Mouse (Mus musculus) thymus, postnatal 25 days (tissue): ENCODE data around the gene Aldh3b3.

Experiments
- DNase-seq: peaks from one replicate; pipeline ENCODE4 v3.0.0; 2022

Aldh3b3 gene

GRCm38 (mm10) chr19:3958470-3958869 lies at the start of gene Aldh3b3:
Gene Aldh3b3 (plus strand): TSS chr19:3958645.
- no peak for DNase-seq

DNA sequence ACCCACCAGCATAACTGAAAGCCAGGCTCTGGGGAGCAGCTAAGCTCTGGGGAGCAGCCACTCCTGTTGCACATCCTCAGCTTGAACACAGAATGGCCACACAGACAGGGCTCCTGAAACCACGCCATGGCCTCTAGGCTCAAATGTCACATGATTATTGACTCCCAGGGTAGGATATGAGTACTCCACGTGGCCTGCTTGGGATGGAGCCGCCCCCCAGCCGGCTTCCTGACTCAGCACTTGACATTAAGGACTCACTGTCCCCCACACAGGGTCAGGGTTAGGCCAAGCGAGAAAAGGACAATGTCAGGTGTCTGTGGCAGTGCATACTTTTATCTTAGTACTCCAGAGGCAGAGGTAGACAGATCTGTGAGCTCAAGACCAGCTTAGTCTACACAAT lies 48.2 kb upstream of the Aldh3b3 start:
- no peak for DNase-seq

DNA sequence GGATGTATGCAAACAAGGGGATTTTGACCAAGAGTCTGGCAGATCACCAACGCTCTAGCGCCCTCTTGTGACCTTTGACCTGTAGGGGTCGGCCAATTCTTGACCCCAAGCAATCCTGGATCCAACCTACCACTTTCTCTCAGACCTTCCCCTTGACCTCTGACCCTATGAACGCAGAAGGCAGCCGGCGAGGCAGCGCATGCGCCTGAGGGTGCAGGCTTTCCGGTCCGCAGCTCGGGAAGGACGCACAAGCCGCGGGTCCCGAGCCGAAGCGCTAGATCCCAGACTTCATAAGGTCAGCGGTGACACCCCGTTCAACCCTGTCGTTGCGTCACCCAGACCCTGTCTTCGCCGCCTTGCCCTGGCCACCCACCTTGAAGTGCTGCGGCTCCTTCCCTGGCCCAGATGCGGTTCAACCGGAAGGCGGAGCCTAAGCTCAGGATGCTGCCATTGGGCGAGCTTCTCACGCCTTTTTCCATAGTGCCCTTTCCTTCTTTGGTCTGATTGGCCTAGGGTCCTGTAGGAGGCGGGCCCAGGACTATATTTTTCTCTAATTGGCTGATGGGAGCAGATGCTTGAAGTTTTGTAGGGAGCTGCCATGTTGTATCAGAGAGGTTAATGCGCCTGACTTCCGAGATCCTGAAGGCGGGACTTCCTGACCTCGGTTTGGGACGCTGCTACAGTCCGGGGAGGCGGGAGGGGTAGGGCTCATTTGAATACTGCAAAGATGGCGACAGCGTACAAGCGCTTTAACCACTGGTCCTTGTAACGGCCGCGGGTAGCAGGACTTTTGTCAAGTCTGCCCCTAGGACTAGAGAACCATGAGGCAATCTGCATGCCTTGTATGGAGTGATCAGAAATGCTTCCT lies 45.9 kb upstream of the Aldh3b3 start, which contains the start of gene Ndufs8:
Ndufs8 (minus strand) TSS at position 438 of the 868 bp plus-strand sequence.
- DNase-seq, result peak; percentile 90

GRCm38 (mm10) chr19:3913692-3914091 lies 44.8 kb upstream of the Aldh3b3 start:
- DNase-seq, result no peak

GRCm38 (mm10) chr19:3914535-3914934 lies 43.9 kb upstream of the Aldh3b3 start:
- no peak for DNase-seq

- DNase-seq, result no peak
These were observed 41.7 kb upstream of the Aldh3b3 start for GRCm38 (mm10) chr19:3916727-3917126.

DNA sequence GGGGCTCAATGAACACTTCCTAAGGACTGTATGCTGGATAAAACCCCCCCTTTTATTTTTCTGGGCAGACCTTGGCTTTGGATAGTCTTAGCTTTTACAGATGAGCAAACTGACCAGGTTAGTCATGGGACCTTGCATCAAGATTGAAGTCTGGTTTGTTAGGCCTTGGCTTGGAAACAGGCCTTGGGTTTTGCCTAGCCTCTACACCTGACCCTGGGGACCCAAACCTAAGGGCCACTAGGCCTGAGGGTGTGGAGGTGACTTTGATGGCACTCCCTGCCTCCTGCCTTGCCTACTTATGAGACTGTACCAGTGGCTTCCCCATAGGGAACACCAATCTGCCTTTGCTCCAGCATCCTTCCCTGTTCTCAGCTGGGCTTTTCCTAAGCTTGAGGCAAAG lies 38.5 kb upstream of the Aldh3b3 start:
- DNase-seq, result no peak

GRCm38 (mm10) chr19:3922661-3923371 lies 35.6 kb upstream of the Aldh3b3 start:
- DNase-seq, result no peak

DNA sequence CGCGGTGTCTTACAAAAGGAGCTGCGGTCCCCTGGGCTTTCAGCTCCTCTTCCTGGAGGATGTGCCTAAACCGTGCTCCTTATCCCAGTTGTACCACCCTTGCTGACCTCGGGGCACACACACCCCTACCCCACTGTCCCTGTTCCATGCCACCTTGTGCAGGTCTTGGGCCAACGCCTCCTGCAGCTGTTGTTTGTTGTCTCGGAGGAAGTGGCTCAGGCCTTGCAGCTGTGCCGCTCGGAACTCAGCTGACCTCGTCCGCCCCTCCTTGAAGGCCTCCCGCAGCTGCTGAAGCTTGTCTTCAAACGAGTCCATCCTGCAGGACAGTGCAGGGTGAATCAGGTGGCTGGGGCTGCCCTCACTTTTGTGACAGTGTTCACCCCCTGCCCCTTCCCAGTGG lies 34.9 kb upstream of the Aldh3b3 start:
- DNase-seq, result peak; percentile 38

- no peak for DNase-seq
These were observed 34.3 kb upstream of the Aldh3b3 start for GRCm38 (mm10) chr19:3924190-3924589.

- DNase-seq, result no peak
These were observed 33.6 kb upstream of the Aldh3b3 start for GRCm38 (mm10) chr19:3924868-3925267.

DNA sequence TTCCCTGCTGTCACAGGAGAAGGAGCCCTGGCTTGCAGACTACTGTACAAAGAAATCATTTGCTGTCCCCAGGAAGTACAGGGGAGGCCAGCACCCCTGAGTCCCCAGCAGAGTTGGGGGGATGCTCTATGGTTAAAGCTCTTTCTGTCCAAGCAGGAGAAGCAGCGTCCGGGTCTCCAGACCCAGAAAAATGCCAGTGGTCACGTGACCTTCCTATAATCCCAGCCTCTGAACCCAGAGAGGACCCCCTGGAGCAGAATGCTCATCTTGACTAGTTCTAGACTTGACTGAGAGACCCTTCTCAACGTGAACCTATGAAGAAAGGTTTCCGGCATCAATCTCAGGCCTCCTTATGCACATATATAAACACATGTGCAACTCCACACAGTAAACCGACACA lies 32.6 kb upstream of the Aldh3b3 start:
- no peak for DNase-seq

GRCm38 (mm10) chr19:3926279-3926678 lies 32.2 kb upstream of the Aldh3b3 start:
- no peak for DNase-seq

DNA sequence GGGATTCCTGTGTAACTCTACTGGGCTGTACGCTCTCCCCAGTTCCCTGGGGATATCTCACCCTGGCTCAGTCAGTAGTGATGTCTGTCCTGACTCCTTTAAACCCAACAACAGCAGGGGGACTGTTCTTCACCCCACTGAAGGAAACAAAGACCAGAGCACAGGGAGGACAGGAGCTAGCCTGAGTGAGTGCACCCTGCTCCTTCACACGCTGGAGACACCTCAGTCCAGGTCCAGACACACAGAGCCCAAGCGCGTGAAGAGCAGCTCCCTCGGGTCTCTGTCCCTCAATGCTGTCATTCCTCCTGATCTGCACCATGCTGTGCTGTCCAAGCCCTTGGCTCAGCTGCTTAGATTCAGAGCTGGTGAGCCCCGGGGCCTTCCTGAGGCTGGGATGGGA lies 31.8 kb upstream of the Aldh3b3 start:
- DNase-seq, result no peak

GRCm38 (mm10) chr19:3927989-3928388 lies 30.5 kb upstream of the Aldh3b3 start:
- DNase-seq, result no peak

- DNase-seq, result no peak
These were observed 29.7 kb upstream of the Aldh3b3 start for GRCm38 (mm10) chr19:3928779-3929178.

DNA sequence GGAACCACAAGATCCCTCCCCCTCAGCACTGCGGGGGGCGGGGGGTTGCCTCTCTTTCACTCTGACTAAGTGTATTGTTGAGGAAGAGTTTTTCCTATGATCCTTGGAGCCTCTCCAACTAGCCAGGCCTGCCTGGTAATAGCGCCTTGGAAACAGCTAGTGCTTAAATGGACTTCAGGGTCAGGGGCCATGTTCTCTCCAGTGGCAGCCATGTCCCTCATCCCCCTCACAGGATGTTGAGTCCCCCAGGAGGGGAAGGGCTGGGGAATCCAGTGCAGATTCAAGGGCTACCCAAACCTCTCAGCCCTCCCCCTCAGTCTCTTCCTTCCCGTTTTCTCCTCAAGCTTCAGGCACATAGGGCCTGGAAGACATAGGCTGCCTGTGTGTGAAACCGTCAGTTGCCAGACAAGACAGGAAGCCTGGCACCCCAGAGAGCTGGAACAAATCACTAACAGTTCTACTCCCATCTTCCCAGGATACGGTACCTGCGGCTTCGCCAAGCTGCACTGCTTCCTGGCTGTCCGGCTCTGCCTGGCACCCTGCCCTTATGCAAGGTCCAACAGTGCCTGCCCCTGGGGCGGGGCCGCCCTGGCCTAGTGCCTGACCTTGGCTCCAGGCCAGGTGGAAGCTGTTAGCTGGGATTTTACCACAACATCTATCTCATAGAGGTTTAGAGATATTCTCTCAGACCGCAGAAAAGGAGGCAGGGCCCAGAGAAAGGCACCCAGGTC lies 29.1 kb upstream of the Aldh3b3 start, which contains the start of gene Aldh3b1:
Aldh3b1 (minus strand) TSS at position 598 of the 731 bp plus-strand sequence.
- no peak for DNase-seq

DNA sequence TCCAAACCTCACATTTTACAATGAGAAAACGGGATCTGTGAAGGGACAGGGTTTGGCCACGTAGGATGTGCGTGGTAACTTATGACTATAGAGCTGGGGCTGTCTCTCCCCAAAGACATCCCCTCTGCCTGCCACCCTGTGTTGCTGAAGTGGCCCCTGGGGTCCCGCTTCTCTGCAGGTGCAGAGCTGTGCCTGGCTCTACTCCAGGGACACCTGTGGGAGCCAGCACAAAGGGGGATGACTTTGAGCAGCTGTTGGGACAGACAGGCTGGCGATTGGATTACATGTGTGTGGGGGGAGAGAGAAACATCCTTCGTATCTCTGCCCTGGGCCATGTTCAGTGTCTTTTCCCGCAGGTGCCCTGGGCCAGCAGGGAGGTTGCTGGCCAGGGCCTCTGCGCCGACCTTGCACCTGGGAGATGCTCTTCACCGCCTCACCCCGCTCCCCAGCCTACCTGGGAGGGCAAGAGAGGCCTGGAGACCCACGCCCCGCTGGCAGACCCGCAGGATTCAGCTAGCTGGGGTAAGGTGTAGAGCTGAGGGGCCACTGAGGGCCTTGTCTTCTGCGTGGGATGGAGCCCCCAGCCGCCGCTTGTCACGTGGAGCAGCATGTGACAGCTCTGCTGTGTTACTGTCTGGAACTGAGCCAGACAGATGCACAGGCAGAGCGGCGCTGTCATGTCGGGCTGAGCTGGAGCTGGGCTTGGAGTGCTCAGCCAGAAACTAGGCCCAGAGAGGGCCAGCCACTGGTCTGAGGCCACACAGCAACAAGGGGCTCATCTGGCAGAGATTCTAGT lies 28.0 kb upstream of the Aldh3b3 start:
- DNase-seq, result peak; percentile 61

DNA sequence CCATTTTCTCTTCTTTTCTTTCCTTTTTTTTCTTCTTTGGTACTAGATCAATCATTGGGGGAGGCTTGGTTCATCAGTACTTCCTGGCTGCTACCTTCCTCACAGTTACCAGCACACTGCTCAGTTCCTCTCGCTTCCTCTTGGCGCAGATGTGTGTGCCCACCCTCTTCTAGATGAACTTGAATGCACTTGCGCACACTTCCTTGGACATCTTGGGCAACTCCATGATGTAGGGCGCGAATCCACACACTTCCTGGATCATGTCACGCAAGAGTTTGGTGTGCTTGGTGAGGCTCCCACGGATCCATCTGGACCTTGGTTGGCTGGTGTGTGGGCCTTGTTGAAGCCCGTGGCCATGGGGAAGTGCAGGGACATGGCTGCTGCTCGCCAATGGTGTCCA lies 26.7 kb upstream of the Aldh3b3 start:
- DNase-seq, result no peak

DNA sequence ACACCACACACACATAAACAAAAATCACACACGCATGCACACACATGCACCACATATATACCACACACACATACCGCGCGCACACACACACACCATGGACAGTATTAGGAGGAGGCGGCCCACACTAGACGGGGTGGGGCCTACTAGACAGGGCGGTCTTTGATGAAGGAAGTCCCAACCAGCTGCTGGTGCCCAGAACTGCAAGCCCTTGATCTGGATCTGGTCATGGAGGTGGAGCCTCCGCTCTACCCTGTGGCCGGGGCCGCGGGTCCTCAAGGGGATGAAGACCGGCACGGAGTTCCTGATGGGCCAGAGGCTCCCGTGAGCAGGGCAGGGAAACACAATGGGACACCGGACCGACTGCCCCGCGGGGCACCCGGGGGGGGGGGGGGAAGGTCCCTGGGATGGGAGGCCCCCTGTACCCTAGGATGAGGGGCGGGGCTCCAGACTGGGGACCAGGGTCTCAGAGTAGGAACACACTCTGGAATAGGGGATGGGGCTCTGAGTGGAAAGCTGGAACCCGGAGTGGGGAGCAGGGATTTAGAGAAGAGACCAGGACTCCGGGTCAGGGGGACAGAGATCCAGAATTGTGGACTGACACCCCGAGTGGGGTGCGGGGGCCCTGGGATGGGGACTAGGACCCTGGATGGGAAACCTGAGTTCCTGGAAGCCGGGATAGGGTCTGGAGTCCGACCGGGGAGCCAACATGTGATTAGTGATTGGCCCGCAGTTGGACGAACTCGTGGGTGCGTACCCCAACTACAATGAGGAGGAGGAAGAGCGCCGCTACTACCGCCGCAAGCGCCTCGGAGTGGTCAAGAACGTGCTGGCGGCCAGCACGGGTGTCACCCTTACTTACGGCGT lies 23.2 kb upstream of the Aldh3b3 start, which contains the start of gene Unc93b1:
Unc93b1 (plus strand) TSS at position 155 of the 864 bp plus-strand sequence.
- peak; percentile 26 for DNase-seq
